Mouse (Mus musculus): ENCODE measurements around the gene Rdh8.

DNA sequence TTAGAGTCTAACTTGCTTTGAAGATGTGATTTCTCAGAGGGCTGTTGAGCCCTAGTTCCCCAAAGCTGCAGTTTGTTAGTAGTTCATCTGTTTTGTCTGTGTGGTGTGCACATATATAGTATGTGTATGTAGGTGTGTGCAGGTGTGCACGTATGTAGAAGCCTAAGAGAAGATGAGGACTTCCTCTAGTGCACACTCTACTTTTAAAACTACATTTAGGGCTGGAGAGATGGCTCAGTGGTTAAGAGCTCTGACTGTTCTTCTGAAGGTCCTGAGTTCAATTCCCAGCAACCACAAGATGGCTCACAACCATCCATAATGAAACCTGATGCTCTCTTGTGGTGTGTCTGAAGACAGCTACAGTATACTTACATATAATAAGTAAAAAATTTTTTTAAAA, 16.6 kb downstream of the Rdh8 start:
- no peak for TF ChIP-seq CTCF (IDR thresholded peaks at IDR 0.05; ENCODE audit: low read depth, low read length)
- no peak for TF ChIP-seq TAL1 (conservative IDR thresholded peaks at IDR 0.05; ENCODE audit: low read depth, low read length)
